Mouse (Mus musculus) neural tube, embryonic 14.5 days (tissue): ENCODE results near the gene Adgrb3. TPM values are rescaled to one million over a fixed set of nuclear protein-coding genes. Genes with fewer than 3 reads are reported as not detected.
A peak's percentile ranks its signal among the peaks of the same experiment; 100 is the strongest.

Experiments
- ATAC-seq: fragments of 200-750 bp; cut with Nextera tagmentation; 2 replicates; pipeline ENCODE4 v1.8.0; 2017; ENCODE audit warnings: low read depth, mild to moderate bottlenecking, moderate TSS enrichment, moderate library complexity
- H3K27ac ChIP-seq: fragments of 300-500 bp; sonication (generic); 2 replicates; pipeline ENCODE4 v1.5.1; 2014; ENCODE audit warnings: low read depth, mild to moderate bottlenecking, control low read depth, low read length, moderate library complexity, mixed read lengths
- H3K27me3 ChIP-seq: fragments of 300-500 bp; sonication (generic); 2 replicates; pipeline ENCODE4 v1.6.1; 2014; ENCODE audit warnings: low read length; ENCODE audit not compliant: control insufficient read depth, insufficient read depth
- H3K36me3 ChIP-seq: fragments of 300-500 bp; sonication (generic); 2 replicates; pipeline ENCODE4 v1.6.1; 2014; ENCODE audit warnings: low read length, mixed read lengths; ENCODE audit not compliant: control insufficient read depth, insufficient read depth
- H3K4me1 ChIP-seq: fragments of 300-500 bp; sonication (generic); 2 replicates; pipeline ENCODE4 v1.6.1; 2014; ENCODE audit warnings: low read length; ENCODE audit not compliant: control insufficient read depth, insufficient read depth
- H3K4me2 ChIP-seq: fragments of 300-500 bp; sonication (generic); 2 replicates; pipeline ENCODE4 v1.6.1; 2014; ENCODE audit warnings: mild to moderate bottlenecking, low read depth, low read length, control low read depth
- H3K4me3 ChIP-seq: fragments of 300-500 bp; sonication (generic); 2 replicates; pipeline ENCODE4 v1.5.1; 2014; ENCODE audit warnings: low read depth, low read length, control low read depth, mixed read lengths
- H3K9ac ChIP-seq: fragments of 300-500 bp; sonication (generic); replicated peaks from 2 replicates; pipeline ENCODE4 v1.6.1; 2014; ENCODE audit warnings: low read depth, mild to moderate bottlenecking, control low read depth, low read length, mixed read lengths
- H3K9me3 ChIP-seq: fragments of 300-500 bp; sonication (generic); 2 replicates; pipeline ENCODE4 v1.6.1; 2016; ENCODE audit warnings: low read length; ENCODE audit not compliant: control insufficient read depth
- WGBS: fragments of 180-500 bp; shearing (Covaris S2); extraction: QIAGEN DNeasy Blood & Tissue Kit; methylation state at CpG from one replicate; pipeline ENCODE4 v1.1.7; 2014; 5-methylcytosine and 5-hydroxymethylcytosine counted together
- polyA plus RNA-seq: library from polyadenylated mRNA; unstranded; fragments of >200 nt; fragmentation: Nextera tagmentation; extraction: Ambion mirVana; gene quantifications from 2 replicates; pipeline ENCODE4 v1.2.1, GENCODE M21; 2014

Adgrb3 gene
- polyA plus RNA-seq, 1 experiment from 2014 or later, result 71.2 TPM

DNA sequence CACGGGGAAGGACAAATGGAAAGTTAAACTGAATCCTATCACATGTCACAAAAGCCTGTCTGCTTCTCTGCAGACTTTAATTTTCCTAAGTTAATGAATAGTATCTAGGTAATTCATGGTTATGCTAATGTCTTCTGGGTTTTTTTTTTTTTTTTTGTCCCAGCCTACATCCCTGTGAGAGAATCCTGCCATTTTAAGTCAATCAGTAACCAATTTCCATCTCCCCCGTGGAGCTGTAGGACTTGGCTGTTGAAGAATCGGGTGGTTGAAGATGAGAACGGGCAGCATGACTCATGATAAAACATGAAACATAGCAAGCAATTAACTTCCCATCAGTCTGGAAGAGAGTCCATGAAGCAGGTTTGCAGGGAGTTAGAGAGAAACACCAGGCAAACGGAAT is 753.6 kb downstream of the Adgrb3 start:
- Histone ChIP-seq H3K9me3 (no peaks in the 10 kb centered on the region), H3K4me1 (no peaks in the 10 kb centered on the region), H3K27me3 (no peaks in the 10 kb centered on the region), H3K27ac (no peak overlapping the region), H3K36me3 (no peaks in the 10 kb centered on the region), H3K4me3 (no peak overlapping the region), H3K4me2 (no peak overlapping the region), H3K9ac (no peak overlapping the region)
- WGBS, result 55% methylated on average over 5 of the region's 5 CpGs
- ATAC-seq, result no peak

- no peak overlapping the region for H3K4me3 ChIP-seq
- H3K27me3 ChIP-seq, result no peaks in the 10 kb centered on the region
- no peak overlapping the region for H3K4me2 ChIP-seq
- H3K4me1 ChIP-seq, result no peaks in the 10 kb centered on the region
- no peak overlapping the region for H3K27ac ChIP-seq
- no peak for ATAC-seq
- peaks cover 8% of the 10 kb centered on the region; the same call in 1 of the 2 replicates for H3K36me3 ChIP-seq
- WGBS, result 36% methylated on average over 6 of the region's 6 CpGs
- H3K9me3 ChIP-seq, result no peaks in the 10 kb centered on the region
- H3K9ac ChIP-seq, result no peak overlapping the region
Observed at GRCm38 (mm10) chr1:25063964-25064363, 765.5 kb downstream of the Adgrb3 start.

- WGBS, result 94% methylated on average over 3 of the region's 3 CpGs
- Histone ChIP-seq H3K4me3 (no peak overlapping the region), H3K9me3 (no peaks in the 10 kb centered on the region), H3K27me3 (no peaks in the 10 kb centered on the region), H3K4me1 (no peaks in the 10 kb centered on the region), H3K4me2 (no peak overlapping the region), H3K9ac (no peak overlapping the region), H3K36me3 (no peaks in the 10 kb centered on the region), H3K27ac (no peak overlapping the region)
- no peak for ATAC-seq
Observed at GRCm38 (mm10) chr1:25060935-25061334, 768.6 kb downstream of the Adgrb3 start.

GRCm38 (mm10) chr1:25060191-25060590 is 769.3 kb downstream of the Adgrb3 start:
- Histone ChIP-seq H3K27ac (no peak overlapping the region), H3K9ac (no peak overlapping the region), H3K4me3 (no peak overlapping the region), H3K36me3 (no peaks in the 10 kb centered on the region), H3K4me2 (no peak overlapping the region), H3K9me3 (no peaks in the 10 kb centered on the region), H3K4me1 (no peaks in the 10 kb centered on the region), H3K27me3 (no peaks in the 10 kb centered on the region)
- no peak for ATAC-seq
- 92% methylated on average over 6 of the region's 6 CpGs for WGBS

- no peaks in the 10 kb centered on the region for H3K4me1 ChIP-seq
- H3K36me3 ChIP-seq, result no peaks in the 10 kb centered on the region
- 78% methylated on average over 2 of the region's 2 CpGs for WGBS
- H3K4me3 ChIP-seq, result no peak overlapping the region
- H3K9ac ChIP-seq, result no peak overlapping the region
- no peaks in the 10 kb centered on the region for H3K27me3 ChIP-seq
- ATAC-seq, result no peak
- H3K27ac ChIP-seq, result no peak overlapping the region
- no peak overlapping the region for H3K4me2 ChIP-seq
- no peaks in the 10 kb centered on the region for H3K9me3 ChIP-seq
Observed at GRCm38 (mm10) chr1:25057656-25058055, 771.9 kb downstream of the Adgrb3 start.

GRCm38 (mm10) chr1:25057212-25057611 is 772.3 kb downstream of the Adgrb3 start:
- 84% methylated on average over 6 of the region's 6 CpGs for WGBS
- Histone ChIP-seq H3K36me3 (no peaks in the 10 kb centered on the region), H3K4me3 (no peak overlapping the region), H3K9me3 (no peaks in the 10 kb centered on the region), H3K4me1 (no peaks in the 10 kb centered on the region), H3K9ac (no peak overlapping the region), H3K4me2 (no peak overlapping the region), H3K27ac (no peak overlapping the region), H3K27me3 (no peaks in the 10 kb centered on the region)
- no peak for ATAC-seq

DNA sequence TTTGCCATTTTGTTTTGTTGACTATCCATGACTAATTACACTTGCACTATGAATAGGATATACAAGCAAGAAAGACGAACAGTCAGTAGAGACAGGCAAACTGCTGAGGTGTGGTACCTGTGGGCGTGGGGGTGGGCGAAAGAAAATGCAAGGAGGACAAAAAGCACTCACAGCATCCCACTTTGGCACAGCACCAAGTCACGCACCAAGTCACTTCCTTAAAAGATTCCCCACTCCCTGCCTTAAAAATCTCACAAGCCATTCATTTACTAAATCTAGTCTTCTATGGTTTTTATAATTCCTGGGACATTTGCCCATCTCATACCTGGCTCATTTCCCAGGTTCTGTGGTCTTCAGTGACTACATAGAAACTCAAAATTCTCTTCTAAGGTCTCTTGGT is 787.4 kb downstream of the Adgrb3 start:
- ATAC-seq, result no peak
- 75% methylated on average over 4 of the region's 4 CpGs for WGBS
- no peaks in the 10 kb centered on the region for H3K9me3 ChIP-seq
- no peak overlapping the region for H3K4me2 ChIP-seq
- H3K4me3 ChIP-seq, result no peak overlapping the region
- H3K36me3 ChIP-seq, result no peaks in the 10 kb centered on the region
- no peaks in the 10 kb centered on the region for H3K4me1 ChIP-seq
- H3K9ac ChIP-seq, result no peak overlapping the region
- no peak overlapping the region for H3K27ac ChIP-seq
- H3K27me3 ChIP-seq, result no peaks in the 10 kb centered on the region

GRCm38 (mm10) chr1:25034161-25034560 is 795.3 kb downstream of the Adgrb3 start:
- H3K4me2 ChIP-seq, result no peak overlapping the region
- no peak overlapping the region for H3K27ac ChIP-seq
- H3K4me3 ChIP-seq, result no peak overlapping the region
- no peaks in the 10 kb centered on the region for H3K27me3 ChIP-seq
- WGBS, result 56% methylated on average over 10 of the region's 10 CpGs
- H3K36me3 ChIP-seq, result no peaks in the 10 kb centered on the region
- no peak overlapping the region for H3K9ac ChIP-seq
- ATAC-seq, result peak; percentile 67; the same call in 1 of the 2 replicates
- no peaks in the 10 kb centered on the region for H3K9me3 ChIP-seq
- H3K4me1 ChIP-seq, result peaks cover 5% of the 10 kb centered on the region; the same call in 1 of the 2 replicates

DNA sequence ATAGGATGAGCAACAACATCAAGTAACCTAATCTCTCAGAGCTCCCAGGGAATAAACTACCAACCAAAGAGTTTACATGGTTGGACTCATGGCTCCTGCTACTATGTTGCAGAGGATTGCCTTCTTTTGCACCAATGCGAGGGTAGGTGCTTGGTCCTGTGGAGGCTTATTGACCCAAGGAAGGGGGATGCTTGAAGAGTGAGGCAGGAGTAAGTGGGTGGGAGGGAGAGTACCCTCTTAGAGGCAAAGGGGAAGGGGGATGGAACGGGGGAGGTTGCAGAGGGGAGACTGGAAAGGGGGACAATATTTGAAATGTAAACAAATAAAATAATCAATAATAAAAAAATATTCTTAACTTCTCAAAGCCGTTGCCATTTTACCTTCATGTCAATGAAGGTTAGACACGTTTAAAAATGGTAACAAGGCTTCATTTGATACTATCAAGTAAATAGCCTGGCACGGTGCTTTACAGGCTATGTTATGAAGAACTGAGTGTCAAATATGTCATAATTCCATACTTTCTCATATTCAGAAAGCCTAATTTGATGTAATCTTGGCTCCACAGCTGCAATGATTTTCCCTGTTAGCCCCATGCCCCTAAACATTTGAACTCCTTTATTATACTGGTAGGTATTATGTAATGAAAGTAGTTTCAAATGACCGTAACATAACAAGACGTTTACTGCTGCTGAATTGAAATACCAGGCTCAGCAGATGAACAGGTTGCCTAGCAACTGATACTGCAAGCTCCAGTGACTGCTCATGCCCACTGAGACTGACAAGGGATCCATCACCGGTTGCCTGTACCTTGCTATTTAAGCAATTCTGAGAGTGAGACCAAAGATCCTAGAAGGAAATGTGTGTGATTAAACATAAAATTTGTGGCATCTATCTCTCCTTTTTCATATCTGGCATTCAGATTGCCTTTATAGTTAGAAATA is 796.1 kb downstream of the Adgrb3 start:
- peak; percentile 96 for ATAC-seq
- H3K27me3 ChIP-seq, result no peaks in the 10 kb centered on the region
- no peaks in the 10 kb centered on the region for H3K36me3 ChIP-seq
- H3K4me1 ChIP-seq, result peaks cover 5% of the 10 kb centered on the region; the same call in 1 of the 2 replicates
- no peak overlapping the region for H3K4me3 ChIP-seq
- no peaks in the 10 kb centered on the region for H3K9me3 ChIP-seq
- 39% methylated on average over 8 of the region's 8 CpGs for WGBS
- H3K27ac ChIP-seq, result no peak overlapping the region
- H3K4me2 ChIP-seq, result peak overlapping the region; percentile 11; the same call in 1 of the 2 replicates
- no peak overlapping the region for H3K9ac ChIP-seq
